Mouse (Mus musculus) testis, adult 2 months (tissue): ENCODE data around the gene Stac3.

Source experiments
- CTCF ChIP-seq: fragments of 200-500 bp; IDR thresholded peaks from 2 replicates; pipeline ENCODE4 v1.5.1; 2012; ENCODE audit warnings: low read depth, mild to moderate bottlenecking, inconsistent platforms, low read length, moderate library complexity; ENCODE audit not compliant: control insufficient read depth, insufficient read depth, insufficient replicate concordance
- POLR2A ChIP-seq: fragments of 200-500 bp; IDR thresholded peaks from 2 replicates; pipeline ENCODE4 v1.6.1; 2012; ENCODE audit warnings: low read depth, mild to moderate bottlenecking, inconsistent platforms, low read length, moderate library complexity; ENCODE audit not compliant: control insufficient read depth

DNA sequence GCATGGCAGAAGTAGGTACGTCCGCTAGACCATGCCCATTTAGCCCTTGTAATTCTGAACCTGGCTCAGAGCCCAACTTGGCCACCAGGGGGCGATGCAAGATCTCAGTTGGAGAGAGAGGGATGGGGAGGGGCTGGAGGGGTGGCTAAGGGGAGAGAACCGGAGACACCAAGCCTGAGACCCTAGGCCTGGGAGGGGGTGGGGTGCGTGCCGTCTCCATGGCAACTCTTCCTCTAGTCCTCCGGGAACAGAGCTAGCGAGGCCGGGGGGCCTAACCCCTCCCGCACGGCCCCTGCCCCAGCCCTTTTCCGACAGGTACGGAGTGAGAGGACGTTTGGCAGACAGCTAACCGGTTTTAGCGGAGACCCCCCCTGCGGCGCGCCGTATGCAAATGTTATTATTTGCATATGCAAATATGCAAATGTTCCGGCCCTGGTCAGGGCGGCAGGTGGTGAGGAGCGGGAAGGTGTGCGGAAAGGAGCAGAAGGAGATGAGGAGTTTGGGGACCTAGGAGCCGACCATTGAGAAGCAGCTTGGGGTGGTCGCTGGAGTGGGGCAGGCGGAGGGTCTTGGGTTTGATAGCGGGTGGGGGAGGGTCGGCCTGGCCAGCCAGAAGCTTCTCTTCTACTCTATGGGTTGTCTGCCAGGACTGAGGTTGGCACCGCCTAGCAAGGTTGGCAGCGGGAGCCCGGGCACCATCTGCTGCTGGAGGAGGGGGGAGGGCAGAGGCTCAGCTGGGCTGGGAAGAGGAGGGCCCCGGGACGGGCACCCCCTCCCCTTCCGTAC, 7.8 kb downstream of the Stac3 start:
- peak; percentile 86 for TF ChIP-seq CTCF
- TF ChIP-seq POLR2A: 0 out of 2 replicates have a peak, but pooled peaks have one; percentile 8
